Mouse (Mus musculus) 3T3-L1 (cell line): ENCODE results near the gene Gtf2ird2.

Experiments used
- DNase-seq: peaks from one replicate; pipeline ENCODE4 v3.0.0-alpha.2; 2015; ENCODE audit warnings: low read depth, low spot score

Gene Gtf2ird2

DNA sequence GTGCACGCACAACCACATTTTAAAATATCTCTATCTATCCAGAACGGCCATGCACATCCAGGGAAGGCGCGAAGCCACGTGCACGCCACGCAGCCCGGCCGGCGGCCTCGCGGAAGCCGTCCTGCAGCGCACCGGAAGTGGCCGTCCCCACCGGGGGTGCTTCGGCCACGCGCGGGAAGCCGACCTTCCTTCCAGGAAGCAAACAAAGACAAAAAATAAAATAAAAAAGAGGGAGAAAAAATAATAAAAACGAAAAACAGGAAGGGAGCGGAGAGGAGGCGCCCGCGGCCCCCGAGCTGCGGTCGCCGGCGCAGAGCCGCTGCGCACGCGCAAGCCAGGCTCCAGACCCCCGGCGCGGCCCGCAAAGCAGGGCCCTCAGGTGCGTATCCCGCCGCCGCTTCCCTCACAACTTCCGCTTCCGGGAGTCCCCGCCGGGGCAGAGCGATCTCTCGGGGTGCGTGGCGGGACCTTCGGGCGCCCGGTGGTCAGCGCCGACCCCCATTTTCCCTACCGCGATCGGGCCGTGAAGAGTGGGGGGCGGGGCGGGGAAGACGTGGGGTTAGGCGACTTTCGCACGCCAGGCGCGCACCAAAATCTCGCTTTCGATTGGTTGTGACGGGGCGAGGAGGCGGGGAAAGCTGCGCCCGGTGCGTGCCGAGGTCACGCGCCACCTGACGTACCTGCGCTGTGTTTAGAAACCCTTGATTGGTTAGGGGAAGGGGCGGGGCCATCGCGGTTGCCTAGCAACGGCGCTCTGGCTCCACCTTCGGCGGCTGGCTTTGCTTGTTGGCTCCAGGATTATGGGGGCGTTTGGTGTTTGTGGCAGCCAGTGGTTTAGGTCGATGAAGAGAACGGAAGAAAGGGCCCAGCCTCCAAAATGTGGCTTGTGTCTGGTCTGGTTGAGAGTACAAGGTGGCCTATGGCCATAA lies at the start of gene Gtf2ird2:
Gtf2ird2 (plus strand) TSS at position 140 of the 929 bp plus-strand sequence.
- DNase-seq: peak; percentile 99

DNA sequence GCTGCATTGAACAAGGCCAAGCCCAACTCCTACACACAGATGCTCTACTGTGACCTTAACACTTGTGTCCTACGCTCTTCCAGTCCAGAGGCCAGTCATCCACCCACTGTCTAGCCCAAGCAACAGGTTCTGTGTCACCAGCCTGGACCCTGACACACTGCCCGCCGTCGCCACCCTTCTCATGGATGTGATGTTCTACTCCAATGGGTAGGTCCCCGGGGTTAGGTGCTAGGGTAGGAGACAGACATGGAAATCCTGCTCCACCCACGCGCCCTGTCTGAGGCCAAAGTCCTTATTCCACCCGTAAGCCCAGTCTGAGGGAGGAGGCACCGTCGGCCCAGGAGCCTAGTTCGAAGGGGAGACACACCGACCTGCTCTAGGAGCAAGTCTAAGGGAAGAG lies 47.8 kb upstream of the Gtf2ird2 start:
- DNase-seq: no peak

DNA sequence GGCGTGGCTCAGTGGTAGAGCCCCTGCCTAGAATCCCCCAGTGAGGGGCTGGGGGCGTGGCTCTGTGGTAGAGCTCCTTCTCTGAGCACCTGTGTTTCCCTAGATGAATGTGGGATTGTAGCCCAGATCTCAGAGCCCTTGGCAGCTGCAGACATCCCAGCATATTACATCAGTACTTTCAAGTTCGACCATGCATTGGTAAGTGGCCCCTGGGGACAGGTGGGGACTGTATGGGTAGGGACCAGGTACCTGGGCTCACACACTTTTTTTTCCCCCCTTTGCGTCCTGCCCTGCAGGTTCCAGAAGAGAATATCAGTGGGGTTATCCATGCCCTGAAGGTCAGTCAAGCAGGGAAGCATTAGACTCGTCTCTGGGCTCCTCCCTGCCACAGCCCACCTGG lies 45.9 kb upstream of the Gtf2ird2 start:
- no peak for DNase-seq

DNA sequence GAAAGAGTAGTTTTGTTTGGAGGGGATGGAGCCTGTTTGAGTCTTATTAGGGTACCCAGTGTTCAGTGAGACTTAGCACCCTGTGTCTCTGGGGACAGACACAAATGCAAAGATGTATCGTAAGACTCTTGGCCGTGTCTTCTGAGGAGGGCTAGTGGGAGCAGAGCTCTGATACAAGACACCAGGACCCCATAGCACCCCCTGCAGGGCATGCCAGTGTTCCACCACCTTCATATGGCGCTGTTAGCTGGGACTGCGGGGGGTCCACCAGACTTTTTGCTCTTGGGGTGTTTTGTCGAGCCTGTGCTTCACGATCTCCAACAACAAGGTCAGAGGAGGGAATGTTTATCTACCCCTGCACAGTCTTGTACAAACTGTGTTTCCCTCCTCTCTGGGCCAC lies 44.4 kb upstream of the Gtf2ird2 start:
- DNase-seq: no peak

DNA sequence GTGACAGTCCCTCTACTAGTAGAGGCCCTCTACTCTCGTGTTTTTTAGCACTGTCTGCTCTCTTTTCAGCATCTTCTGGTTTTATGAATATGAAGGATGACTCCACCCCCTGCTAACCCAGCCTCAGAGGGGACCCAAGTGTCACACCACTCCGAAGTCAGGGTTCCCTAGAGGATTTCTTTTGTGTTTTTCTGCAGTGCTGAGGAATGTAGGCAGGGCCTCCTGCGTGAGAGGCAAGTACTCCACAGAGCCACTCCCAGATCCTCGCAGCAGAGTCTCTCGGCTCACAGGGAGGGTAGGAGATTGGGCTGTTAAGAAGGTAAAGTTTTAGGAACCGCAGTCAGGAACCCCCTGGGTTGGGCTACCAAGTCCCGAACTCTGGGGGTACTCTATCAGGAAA lies 42.6 kb upstream of the Gtf2ird2 start:
- no peak for DNase-seq

DNA sequence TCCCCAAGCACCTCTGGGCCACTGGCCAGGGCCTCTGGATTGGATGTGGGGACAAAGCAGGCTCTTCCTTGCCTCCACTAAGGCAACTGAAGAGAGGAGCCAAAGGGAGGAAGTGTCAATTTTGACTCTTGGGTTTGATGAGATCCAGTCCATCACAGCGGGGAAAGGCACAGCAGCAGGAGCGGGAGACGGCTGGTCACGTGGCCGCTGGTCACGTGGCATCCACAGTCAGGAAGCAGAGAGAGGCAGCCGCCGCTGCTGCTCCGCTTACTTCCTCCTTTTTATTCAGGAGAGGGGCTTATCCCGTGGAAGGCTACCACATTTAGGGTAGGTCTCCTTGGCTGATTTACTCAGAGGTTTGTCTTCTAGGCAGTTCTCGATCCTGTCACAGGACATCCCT lies 41.4 kb upstream of the Gtf2ird2 start:
- no peak for DNase-seq

DNA sequence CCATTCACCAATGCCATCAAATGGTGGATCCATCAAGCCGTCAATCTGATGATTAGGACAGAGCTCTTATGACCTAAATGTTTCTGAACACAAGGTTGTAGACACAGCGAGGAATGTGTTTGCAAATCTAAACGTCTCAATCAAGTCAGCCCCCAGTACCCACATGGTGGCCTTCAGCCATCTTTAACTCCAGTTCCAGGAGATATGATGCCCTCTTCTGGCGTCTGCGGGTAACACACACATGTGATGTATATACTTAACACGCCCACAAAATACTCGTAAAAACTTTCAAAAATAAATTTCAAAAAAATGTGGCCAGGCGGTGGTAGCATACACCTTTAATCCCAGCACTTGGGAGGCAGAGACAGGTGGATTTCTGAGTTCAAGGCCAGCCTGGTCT lies 38.8 kb upstream of the Gtf2ird2 start:
- no peak for DNase-seq

DNA sequence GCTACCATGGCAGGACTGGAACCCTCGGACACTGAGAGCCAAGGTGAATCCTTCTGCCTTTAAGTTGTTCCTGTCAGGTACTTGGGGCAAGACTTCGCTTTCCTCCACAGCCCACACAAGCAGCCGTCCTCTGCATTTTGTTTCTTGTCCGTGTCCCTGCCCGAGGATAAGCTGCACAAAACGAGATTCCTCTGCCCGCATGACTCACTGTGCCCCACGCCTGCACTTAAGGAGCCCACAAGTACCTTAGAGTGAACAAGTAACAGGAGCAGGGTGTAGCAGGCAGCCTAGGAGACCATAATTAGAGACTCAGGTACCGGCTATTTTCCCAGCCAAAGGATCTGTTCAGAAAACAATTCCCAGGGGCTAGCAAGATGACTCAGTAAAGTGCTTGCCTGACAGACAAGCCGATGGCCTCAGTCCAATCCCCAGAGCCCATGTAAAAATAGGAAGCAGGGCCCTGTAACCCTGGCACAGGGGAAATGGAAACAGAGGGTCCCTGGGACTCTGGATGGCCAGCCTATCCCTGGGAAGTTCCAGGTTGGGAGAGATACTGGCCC lies 36.5 kb upstream of the Gtf2ird2 start:
- peak; percentile 83 for DNase-seq

DNA sequence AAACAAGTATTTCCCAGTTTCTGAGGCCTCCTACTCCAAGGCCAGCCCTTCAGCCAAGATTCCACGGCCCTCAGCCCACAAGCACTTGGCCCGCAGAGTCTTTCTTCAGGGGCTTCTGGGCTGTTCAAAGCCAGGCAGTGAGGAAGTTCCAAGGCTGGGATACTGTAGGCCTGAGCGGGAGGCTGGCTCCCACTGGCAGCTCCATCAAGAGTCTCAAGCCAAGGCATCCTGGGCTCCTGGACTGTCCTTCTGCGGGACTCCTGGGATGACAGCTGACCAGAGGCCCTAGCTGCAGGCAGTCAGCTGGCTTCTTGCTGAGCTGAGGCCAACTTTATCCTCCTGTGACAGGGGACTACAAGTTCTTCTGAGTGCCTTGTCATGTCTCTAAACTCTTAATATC lies 35.7 kb upstream of the Gtf2ird2 start:
- DNase-seq: no peak

DNA sequence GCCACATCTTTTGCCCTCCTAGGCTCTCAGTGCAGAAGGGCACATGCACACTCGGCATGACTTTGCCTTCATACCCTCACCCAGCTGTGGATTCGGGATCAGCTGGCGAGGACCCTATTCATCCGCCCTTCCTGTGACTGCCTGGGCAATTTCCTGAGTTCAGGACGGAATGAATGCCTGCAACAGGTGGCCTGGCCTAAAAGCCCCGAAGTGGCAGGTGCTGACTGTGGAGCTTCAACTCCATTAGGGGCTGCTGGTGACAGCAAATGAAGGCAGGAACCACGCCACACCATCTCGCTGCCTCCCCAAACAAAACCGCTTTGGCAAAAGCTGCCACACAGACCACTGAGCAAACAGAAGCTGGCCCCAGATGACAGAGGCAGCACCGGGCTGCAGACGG lies 31.9 kb upstream of the Gtf2ird2 start:
- no peak for DNase-seq

DNA sequence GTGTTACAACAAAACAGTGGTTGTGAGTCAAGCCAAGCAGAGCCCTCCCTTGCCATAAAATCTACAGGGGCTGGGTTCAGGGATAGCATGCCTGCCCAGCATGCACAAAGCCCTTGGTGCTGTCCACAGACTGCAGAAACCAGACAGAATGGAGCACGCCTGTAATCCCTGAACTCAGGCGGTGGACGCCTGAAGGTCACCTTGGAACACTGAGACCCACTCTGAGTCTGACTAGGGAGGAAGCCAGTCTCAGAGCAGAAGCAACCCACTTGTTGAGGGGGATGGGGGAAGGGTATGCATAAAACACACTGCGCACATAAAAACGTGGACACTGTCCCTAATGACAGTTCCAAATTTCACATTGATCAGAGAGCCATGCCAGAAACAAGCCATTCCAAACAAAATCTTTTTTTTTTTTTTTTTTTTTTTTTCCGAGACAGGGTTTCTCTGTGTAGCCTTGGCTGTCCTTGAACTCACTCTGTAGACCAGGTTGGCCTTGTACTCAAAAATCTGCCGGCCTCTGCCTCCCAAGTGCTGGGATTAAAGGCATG lies 27.8 kb upstream of the Gtf2ird2 start:
- DNase-seq: no peak

DNA sequence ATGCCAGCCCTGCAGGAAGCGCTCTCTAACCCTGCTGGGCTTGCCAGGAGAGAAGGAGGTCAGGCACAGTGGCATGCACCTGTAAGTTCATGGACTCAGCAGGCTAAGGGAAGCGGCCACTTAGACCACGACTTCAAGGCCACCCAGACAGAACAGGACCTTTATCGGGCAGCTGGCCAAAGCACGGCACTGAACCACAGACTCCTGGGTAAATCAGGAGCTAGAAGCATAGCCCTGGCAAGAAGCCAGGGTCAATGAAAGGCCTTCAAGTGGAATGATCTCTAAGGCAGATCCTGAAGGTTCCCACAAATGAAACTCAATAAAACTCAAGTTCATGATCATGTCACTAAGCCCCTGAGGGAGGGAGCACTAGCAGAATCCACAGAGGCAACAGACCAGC lies 19.1 kb upstream of the Gtf2ird2 start:
- DNase-seq: no peak

DNA sequence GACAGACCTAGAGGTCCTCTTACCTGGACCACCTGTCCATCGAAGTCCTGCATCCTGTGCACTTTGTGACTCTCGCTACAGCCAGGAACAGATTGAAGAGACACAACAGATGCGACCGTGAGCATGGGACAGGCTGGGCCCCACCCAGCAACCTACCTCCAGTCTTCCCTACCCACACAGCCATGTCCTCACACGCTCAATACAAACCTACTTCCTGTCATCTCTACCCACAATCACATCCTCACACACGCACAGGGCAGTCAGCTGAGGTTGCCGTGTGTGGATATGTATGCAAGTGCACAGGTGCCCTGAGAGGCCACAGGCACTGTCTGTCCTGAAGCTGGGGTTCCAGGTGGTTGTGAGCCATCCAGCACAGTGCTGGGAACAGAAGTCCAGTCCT lies 17.2 kb upstream of the Gtf2ird2 start:
- no peak for DNase-seq

DNA sequence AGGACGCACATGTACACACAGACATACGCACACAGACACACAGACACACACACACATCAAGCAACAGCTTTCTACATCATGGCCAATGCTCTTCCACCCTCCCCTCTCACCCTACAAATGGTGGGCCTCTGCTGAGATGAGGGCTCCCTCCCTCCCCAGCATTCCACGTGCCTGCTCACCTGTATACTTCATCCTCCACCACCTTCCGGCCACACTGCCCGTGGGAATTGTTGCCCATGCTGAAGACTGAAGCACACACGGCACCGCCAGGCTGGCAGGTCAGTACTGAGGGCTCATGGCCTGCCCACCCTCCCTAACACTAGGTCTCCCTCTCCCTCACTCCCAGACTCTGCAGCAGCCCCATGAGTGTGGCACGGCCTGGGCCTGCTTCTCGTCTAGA lies 15.8 kb upstream of the Gtf2ird2 start:
- no peak for DNase-seq

DNA sequence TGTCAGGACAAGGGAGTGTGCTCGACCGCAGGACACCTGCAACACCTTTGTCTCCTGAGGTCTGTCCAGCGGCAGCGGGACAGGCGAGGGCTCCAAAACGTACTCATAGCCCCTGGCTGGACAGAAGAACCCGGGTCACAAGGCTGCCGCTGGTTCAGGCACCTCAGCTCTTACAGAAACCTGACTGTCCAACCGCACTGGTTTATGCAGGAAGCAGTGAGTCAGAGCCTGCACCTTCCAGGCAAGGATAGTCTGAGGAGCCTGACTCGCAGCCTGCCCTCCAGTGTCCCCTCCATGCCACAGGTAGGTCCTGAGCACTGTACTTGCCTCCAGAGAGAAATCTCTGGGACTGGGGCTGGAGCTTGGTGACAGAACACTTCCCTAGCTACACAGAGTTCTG lies 14.6 kb upstream of the Gtf2ird2 start:
- DNase-seq: no peak

DNA sequence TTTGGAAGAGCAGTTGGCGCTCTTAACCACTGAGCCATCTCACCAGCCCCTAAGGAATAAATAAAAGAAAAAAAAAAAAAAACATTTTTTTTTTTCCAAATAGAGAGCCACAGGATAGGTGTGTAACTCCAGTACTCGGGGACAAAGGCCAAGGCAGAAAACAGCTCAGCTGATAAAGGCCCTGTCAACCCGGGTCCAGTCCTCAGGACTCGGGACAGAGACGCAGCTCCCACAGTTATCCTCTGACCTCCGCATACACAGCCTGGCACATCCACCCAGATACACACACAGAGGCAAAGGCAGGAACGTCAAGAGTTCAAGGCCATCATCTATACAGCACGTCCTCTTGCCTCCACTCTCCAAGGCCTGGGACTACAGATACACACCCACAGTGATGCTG lies 13.7 kb upstream of the Gtf2ird2 start:
- no peak for DNase-seq

DNA sequence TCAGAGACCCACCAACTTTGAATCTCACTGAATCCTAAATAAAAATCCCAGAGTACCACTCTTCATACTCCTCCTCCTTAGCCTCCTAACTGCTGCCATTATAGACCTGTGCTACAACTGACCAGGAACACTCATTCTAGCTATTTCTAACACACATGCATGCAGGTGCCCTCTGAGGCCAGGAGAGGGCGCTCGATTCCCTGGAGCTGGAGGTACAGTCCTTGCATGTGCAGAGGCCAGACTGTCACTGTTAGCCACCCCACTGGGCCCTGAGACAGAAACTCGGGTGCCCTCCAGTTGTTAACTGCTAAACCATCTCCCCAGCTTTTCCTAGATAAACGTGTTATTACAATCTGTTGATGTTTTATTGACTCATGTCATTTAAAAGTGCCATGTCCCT lies 10.6 kb upstream of the Gtf2ird2 start:
- DNase-seq: peak; percentile 62

DNA sequence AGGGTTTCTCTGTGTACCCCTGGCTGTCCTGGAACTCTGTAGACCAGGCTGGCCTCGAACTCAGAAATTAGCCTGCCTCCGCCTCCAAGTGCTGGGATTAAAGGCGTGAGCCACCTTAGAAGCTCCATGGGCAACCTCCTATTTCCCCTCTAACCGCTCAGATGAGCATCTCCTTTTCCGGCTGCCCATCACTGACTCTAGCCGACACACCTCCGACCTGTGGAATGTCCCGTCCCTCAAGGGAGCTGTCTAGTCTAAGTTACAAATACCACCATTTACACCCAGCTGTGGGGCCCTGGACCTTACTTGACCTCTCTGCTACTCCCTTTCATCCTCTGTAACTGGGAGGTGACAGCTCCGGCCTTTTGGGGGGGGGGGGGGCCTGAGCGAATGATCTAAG lies 8.1 kb upstream of the Gtf2ird2 start:
- DNase-seq: peak; percentile 68

DNA sequence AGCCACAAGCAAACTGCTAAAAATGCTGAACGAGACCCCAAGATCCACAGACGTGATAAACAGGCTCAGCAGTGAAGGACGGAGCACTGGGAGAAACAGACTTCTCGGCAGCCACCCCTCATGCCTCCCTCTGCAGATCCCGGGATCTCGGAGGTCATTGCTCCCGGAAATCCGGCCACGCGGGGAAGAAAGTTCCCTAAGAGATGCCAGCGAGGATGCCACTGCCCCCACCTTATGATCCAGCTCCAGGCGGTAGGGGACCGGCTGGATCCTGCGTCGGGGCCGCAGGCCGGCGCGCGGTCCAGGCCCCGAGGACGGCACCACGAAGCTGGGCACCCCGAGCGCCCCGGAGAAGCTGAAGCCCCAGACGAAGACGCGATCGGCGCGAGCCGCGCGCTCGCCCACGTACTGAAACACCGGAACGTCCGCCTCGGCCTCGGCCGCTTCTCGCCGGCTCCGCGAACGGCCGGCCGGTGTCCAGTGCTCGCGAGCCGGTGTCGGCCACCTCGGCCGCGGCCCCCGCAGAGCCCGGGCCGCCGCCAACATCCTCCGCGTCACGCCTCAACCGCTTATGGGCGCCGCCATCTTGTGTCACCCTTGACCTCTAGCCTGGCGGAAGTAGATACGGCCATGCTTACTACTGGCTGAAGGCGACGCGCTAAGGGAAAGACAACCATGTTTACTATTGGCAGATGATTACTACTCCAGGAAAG lies 7.5 kb upstream of the Gtf2ird2 start, which contains the start of gene Rcc1l:
Rcc1l (minus strand) TSS at position 606 of the 713 bp plus-strand sequence.
- DNase-seq: peak; percentile 97

DNA sequence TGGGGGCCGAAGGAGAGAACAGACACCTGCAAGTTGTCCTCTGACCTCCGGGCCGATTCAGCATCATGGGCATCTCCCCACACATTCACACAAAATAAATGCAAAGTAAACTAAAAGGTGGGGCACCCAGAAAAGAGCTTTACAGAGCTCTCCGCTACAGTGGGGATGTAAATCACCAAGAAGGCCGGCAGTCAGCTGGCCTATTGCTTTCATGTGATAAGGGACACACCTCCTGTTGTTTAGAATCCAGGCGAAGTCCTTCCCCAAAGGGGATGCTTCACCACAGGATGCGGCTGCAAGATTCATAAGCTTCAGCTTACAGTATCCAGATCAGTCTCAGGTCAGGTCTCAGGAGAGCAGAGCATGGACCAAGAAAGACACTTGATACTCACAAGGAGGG lies 5.3 kb upstream of the Gtf2ird2 start:
- no peak for DNase-seq

DNA sequence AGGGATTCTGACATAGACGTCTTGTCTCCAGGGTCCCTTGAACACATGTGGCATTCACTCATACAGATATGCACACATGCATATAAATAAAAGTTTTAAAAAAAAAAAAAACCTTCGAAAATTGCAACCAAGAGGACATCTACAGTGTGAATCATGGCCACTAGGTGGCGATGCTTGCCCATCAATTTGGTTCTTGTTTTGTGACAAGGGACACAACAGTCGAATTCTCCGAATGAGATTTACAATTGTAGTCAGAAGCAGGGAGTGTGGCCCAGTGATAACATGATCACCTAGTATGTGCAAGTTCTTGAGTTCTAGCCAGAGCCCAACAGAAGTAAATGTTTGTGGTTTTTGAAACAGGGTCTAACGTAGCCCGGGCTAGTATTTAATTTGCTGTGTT lies 3.9 kb upstream of the Gtf2ird2 start:
- peak; percentile 96 for DNase-seq

DNA sequence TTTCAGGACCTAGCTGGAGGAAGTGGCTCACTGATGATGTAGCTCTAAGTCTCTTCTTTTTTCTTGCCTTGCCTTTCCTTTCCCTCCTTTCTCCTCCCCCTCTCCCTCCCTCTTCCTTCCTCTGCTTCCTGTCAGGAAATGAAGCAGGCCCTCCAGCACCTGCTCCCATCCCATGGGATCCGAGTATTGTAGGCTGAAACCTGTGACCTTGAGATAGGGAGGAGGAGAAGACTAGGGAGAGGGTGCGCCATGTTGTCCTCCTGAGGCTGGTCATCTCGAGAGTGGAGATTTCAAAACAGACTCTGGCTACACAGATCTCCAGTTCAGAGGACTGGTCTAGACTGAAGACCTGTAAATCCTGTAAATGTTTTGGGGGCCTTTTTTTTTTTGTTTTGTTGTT lies 1.6 kb upstream of the Gtf2ird2 start:
- DNase-seq: no peak
